In genomic region chr12:51663011-51663410, GRCm38 (mm10) we compare ENCODE assay signal across 17 mouse cellular contexts.
"Had no signal": no experiment of that assay in that cellular context is flagged by ENCODE, and none has a peak within 500 bp of the region (broad histone marks: within the 10 kb centered on the region; RNA-seq: fewer than 3 reads in every experiment).

No protein-coding gene starts in this region.

- DNase-seq: lung, adult 2 months; lung, postnatal 14 days; lung, postnatal 36 days; right cerebral cortex, postnatal 14 days; thymus, adult 2 months; thymus, postnatal 25 days; thymus, postnatal 4 days had no signal

- H3K36me3 ChIP-seq: lung, embryonic 15.5 days; midbrain, embryonic 13.5 days; midbrain, embryonic 15.5 days; neural tube, embryonic 12.5 days; stomach, embryonic 15.5 days had no signal

- H3K4me3 ChIP-seq: lung, embryonic 15.5 days; megakaryocyte, embryonic 14.5 days; midbrain, embryonic 13.5 days; midbrain, embryonic 15.5 days; neural tube, embryonic 12.5 days; stomach, embryonic 15.5 days had no signal

- H3K27me3 ChIP-seq: lung, embryonic 15.5 days; megakaryocyte, embryonic 14.5 days; midbrain, embryonic 13.5 days; midbrain, embryonic 15.5 days; neural tube, embryonic 12.5 days; stomach, embryonic 15.5 days had no signal

- H3K4me2 ChIP-seq: lung, embryonic 15.5 days; midbrain, embryonic 11.5 days; midbrain, embryonic 13.5 days; midbrain, embryonic 15.5 days; neural tube, embryonic 12.5 days; stomach, embryonic 15.5 days had no signal

- H3K9me3 ChIP-seq: lung, embryonic 15.5 days; megakaryocyte, embryonic 14.5 days; midbrain, embryonic 13.5 days; midbrain, embryonic 15.5 days; neural tube, embryonic 12.5 days; stomach, embryonic 15.5 days had no signal

- ATAC-seq: lung, postnatal 0 days; midbrain, embryonic 13.5 days; midbrain, embryonic 15.5 days had no signal

- H3K4me1 ChIP-seq: lung, embryonic 15.5 days; neural tube, embryonic 12.5 days; stomach, embryonic 15.5 days had no signal

- H3K27ac ChIP-seq: lung, embryonic 15.5 days; macrophage; midbrain, embryonic 13.5 days; midbrain, embryonic 15.5 days; neural tube, embryonic 12.5 days; stomach, embryonic 15.5 days; stomach, postnatal 0 days had no signal

- H3K9ac ChIP-seq: lung, embryonic 15.5 days; midbrain, embryonic 13.5 days; midbrain, embryonic 15.5 days; neural tube, embryonic 12.5 days; stomach, embryonic 15.5 days had no signal
